Mouse (Mus musculus): ENCODE data around the gene Prkd3.
A peak's percentile ranks its signal among the peaks of the same experiment; 100 is the strongest.

The Prkd3 gene

GRCm38 (mm10) chr17:78999745-79000270, 20.8 kb downstream of the Prkd3 start:
- DNase-seq (ENCODE audit: low spot score in 2 of 2): no peak

GRCm38 (mm10) chr17:78999189-78999588, 21.4 kb downstream of the Prkd3 start:
- DNase-seq (ENCODE audit: low spot score in 2 of 2): no peak

- no peak for DNase-seq (ENCODE audit: low spot score in 2 of 2)
Observed at GRCm38 (mm10) chr17:78998130-78998529, 22.5 kb downstream of the Prkd3 start.

GRCm38 (mm10) chr17:78994931-78995820, 25.4 kb downstream of the Prkd3 start:
- DNase-seq (ENCODE audit: low spot score in 2 of 2): no peak

GRCm38 (mm10) chr17:78994382-78994781, 26.2 kb downstream of the Prkd3 start:
- DNase-seq (ENCODE audit: low spot score in 2 of 2): no peak

GRCm38 (mm10) chr17:78993670-78994069, 26.9 kb downstream of the Prkd3 start:
- no peak for DNase-seq (ENCODE audit: low spot score in 2 of 2)

- DNase-seq (ENCODE audit: low spot score in 2 of 2): no peak
Observed at GRCm38 (mm10) chr17:78992303-78993027, 28.2 kb downstream of the Prkd3 start.

- DNase-seq (ENCODE audit: low spot score in 2 of 2): no peak
Observed at GRCm38 (mm10) chr17:78991549-78991948, 29.1 kb downstream of the Prkd3 start.

GRCm38 (mm10) chr17:78989015-78989414, 31.6 kb downstream of the Prkd3 start:
- DNase-seq (ENCODE audit: low spot score in 2 of 2): no peak

- no peak for DNase-seq (ENCODE audit: low spot score in 2 of 2)
Observed at GRCm38 (mm10) chr17:78983736-78984135, 36.9 kb downstream of the Prkd3 start.

GRCm38 (mm10) chr17:78983166-78983565, 37.5 kb downstream of the Prkd3 start:
- no peak for DNase-seq (ENCODE audit: low spot score in 2 of 2)

GRCm38 (mm10) chr17:78968500-78968899, 52.1 kb downstream of the Prkd3 start:
- DNase-seq (ENCODE audit: low spot score in 2 of 2): no peak

- no peak for DNase-seq (ENCODE audit: low spot score in 2 of 2)
Observed at GRCm38 (mm10) chr17:78966092-78966883, 54.3 kb downstream of the Prkd3 start.

- no peak for DNase-seq (ENCODE audit: low spot score in 2 of 2)
Observed at GRCm38 (mm10) chr17:78964387-78964786, 56.2 kb downstream of the Prkd3 start.

GRCm38 (mm10) chr17:78959473-78959872, 61.1 kb downstream of the Prkd3 start:
- no peak for DNase-seq (ENCODE audit: low spot score in 2 of 2)

GRCm38 (mm10) chr17:78953240-78953639, 67.4 kb downstream of the Prkd3 start:
- no peak for DNase-seq (ENCODE audit: low spot score in 2 of 2)

GRCm38 (mm10) chr17:78952070-78952469, 68.5 kb downstream of the Prkd3 start:
- DNase-seq (ENCODE audit: low spot score in 2 of 2): no peak

GRCm38 (mm10) chr17:78951225-78951624, 69.4 kb downstream of the Prkd3 start:
- DNase-seq (ENCODE audit: low spot score in 2 of 2): no peak

GRCm38 (mm10) chr17:78942579-78942978, 78.0 kb downstream of the Prkd3 start:
- no peak for DNase-seq (ENCODE audit: low spot score in 2 of 2)

GRCm38 (mm10) chr17:78938927-78939326, 81.7 kb downstream of the Prkd3 start:
- no peak for DNase-seq (ENCODE audit: low spot score in 2 of 2)

GRCm38 (mm10) chr17:78937229-78937853, 83.3 kb downstream of the Prkd3 start:
- DNase-seq (ENCODE audit: low spot score in 2 of 2): peak in 1 of 2 experiments; percentile 7

Data from thymus, postnatal 10 days (tissue).